Mouse (Mus musculus): ENCODE results near the gene Ubxn2a. TPM values are rescaled to one million over a fixed set of nuclear protein-coding genes. Genes with fewer than 3 reads are reported as not detected.

Gene Ubxn2a
- total RNA-seq, 2 experiments from 2014 or later, result 53.3 to 53.4 TPM

DNA sequence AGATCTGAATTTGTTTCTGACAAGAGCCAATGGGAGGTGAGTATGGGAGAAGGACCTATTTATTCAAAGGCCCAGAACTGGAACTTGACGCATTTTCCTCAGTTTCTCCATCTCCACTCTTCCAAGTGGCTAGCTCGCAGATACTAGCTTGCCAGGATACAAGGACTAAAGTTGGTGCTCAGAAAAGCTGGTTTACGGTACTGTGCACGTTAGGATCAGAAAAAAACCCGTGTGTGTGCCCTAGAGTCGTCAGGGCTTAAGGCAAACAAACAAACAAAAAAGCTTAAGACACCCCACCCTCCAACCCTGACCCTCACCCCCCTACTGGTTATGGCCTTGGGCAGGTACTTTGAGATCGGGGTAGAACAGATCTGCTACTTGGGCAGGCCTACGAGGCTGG, 65.0 kb downstream of the Ubxn2a start:
- intact Hi-C loops (cut with DNase I), result loop anchor here (2.0 to 5.0 kb wide), 2 partner anchors 74 to 75 kb away; partner anchors contain the start of genes Atad2b, Fam228b and Pfn4
- DNase-seq (ENCODE audit: low spot score in 2 of 2), result no peak

DNA sequence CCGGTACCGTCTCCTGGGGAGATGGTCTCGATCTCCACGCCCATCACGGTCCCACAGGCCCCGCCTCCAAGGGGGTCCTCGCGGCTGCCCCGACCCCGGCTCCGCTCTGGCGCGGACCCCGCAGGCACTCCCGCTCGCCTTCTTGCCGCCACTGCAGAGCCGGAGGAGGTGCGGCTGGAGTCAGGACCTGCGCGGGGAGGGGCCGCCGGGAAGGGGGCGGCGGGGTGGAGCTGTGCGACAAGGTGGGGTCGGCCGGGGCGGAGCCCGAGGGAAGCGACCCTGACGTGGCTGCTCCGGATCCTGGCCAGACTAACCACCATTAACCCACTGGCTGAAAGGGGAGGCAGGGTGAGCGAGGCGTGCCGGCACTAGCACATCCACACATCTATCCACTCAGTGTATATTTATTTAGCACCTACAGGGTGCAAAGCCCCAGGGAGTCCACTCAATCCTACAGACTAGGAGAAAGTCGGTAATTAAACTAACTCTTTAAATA, 66.1 kb downstream of the Ubxn2a start, which contains the start of gene Fkbp1b:
TSS of gene Fkbp1b (minus strand) at position 200 of the 496 bp plus-strand sequence.
- intact Hi-C loops (cut with DNase I), result loop anchor here (5.0 kb wide), 1 partner anchor 76 kb away; the partner anchor contains the start of gene Atad2b
- DNase-seq (ENCODE audit: low spot score in 2 of 2), result peak; percentile 39 to 52

DNA sequence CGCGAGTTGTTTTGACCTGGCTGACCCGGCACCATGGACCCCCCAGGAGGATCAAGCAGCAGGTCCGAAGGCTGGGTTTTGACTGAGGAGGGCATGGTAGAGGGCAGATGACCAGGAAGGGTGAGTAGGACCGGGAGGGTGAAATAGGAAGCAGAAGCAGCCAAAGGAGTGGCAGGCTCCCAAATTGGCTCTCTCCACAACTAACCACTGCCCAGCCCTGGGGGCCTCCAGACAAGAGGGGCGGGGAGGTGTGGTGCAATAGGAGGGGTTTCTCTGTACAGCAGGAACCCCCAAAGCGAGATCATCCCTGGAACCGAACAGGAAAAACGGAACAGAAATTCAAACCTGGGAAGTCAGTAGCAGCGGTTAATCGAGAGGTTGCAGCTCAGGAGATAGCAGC, 66.8 kb downstream of the Ubxn2a start:
- intact Hi-C loops (cut with DNase I), result loop anchor here (5.0 kb wide), 1 partner anchor 77 kb away; the partner anchor contains the start of gene Atad2b
- no peak for DNase-seq (ENCODE audit: low spot score in 2 of 2)

DNA sequence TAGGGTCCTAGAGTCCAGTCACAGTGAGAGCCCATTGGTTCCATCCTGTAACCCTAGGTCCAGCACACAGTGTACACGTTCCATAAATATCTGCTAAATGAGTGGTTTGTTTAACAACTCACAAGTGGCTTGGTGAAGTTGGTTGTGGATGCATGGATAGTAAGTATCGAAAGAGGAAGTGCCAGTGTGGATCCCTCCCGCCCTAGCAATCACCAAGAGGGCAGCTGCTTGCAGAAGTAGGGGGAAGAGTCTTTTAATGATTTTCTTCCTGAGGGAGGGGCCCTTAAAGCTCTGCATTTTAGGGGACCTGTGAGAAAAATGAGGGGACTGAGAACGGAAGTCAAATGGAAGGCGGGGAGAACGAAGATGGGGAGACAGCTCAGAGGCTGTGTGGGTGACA, 67.5 kb downstream of the Ubxn2a start:
- intact Hi-C loops (cut with DNase I), result loop anchor here (5.0 kb wide), 1 partner anchor 77 kb away; the partner anchor contains the start of gene Atad2b
- no peak for DNase-seq (ENCODE audit: low spot score in 2 of 2)

DNA sequence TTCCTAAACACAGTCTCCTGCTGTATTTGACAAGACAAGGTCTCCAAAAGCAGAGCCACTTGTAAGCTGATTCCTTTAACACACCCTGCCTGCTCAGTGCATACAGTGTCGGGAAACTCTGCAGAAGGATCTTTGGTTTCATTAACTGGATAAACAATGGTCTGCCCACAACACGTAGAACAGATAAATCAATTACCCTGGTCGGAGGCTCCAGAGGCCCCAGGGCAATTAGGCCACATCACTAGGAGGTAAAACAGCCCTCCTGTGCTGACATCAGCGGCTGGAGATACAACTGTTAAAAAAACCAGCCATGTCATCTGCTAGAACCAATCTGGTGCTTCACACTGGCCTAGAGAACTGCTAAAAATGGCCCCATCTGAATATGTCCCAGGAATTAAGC, 70.5 kb downstream of the Ubxn2a start:
- intact Hi-C loops (cut with DNase I), result loop anchor here (5.0 kb wide), 1 partner anchor 130 kb away; no protein-coding TSS in a partner anchor
- DNase-seq (ENCODE audit: low spot score in 2 of 2), result peak in 1 of 2 experiments; percentile 40

Other genes with a start within 250 kb of the Ubxn2a start
- 1 to 10 TPM; 2.2 to 2.6 TPM for gene Fam228a, start 169.3 kb downstream of the Ubxn2a start, total RNA-seq (2021)
- gene Pfn4, start 138.7 kb downstream of the Ubxn2a start, total RNA-seq (2021), result 10 to 100 TPM in 1 of 2 experiments, 1 to 10 TPM in 1; 9.9 to 12.2 TPM
- 10 to 100 TPM; 13.8 to 22.5 TPM for gene Fam228b, start 138.4 kb downstream of the Ubxn2a start, total RNA-seq (2021)
- 10 to 100 TPM; 80.9 to 86.2 TPM for gene Sf3b6, start 90.2 kb downstream of the Ubxn2a start, total RNA-seq (2021)
- 10 to 100 TPM; 42.6 to 51.0 TPM for gene Fkbp1b, start 66.1 kb downstream of the Ubxn2a start, total RNA-seq (2021)
- 10 to 100 TPM; 11.8 to 12.1 TPM for gene Wdcp, start 64.4 kb downstream of the Ubxn2a start, total RNA-seq (2021)
- gene Mfsd2b, start 33.3 kb downstream of the Ubxn2a start, total RNA-seq (2021), result under 1 TPM; 0.80 to 0.87 TPM
- gene Atad2b, start 9.6 kb upstream of the Ubxn2a start, total RNA-seq (2021), result 10 to 100 TPM; 25.6 to 33.2 TPM

Measured in left cerebral cortex, postnatal 25 days (tissue).